Mouse (Mus musculus): ENCODE data around the gene Neurl2. TPM values are rescaled to one million over a fixed set of nuclear protein-coding genes. Genes with fewer than 3 reads are reported as not detected.
"Not testable (repeated sequence)": the region's sequence is repeated elsewhere in the genome, so short reads cannot be mapped to it uniquely, and the experiment has no call there.

Neurl2 gene
- polyA plus RNA-seq, 2 experiments: 0.70 to 1.0 TPM

- peaks cover 8 to 18% of the 10 kb centered on the region in 2 experiments for H3K4me1 ChIP-seq (replicated peaks; ENCODE audit: control insufficient read depth in 2 of 2, insufficient read depth in 2 of 2, low read length in 1 of 2)
- ATAC-seq (ENCODE audit: insufficient read depth) (peak; percentile 50), DNase-seq (ENCODE audit: low read depth in 3 of 3, low spot score in 3 of 3) (peak; percentile 69 to 81 (median 77))
- no peaks in the 10 kb centered on the region for H3K9me3 ChIP-seq (ENCODE audit: control insufficient read depth, low read length)
- peak overlapping the region; percentile 88 for H3K27ac ChIP-seq
- H3K4me2 ChIP-seq (ENCODE audit: low read depth): peak overlapping the region; percentile 87
- H3K36me3 ChIP-seq (replicated peaks; ENCODE audit: control insufficient read depth, insufficient read depth, low read depth): peaks cover 10% of the 10 kb centered on the region
- H3K9ac ChIP-seq (replicated peaks): peak overlapping the region; percentile 99
- TF ChIP-seq CTCF (IDR thresholded peaks at IDR 0.05; ENCODE audit: low read depth) (peak; percentile 53), EP300 (IDR thresholded peaks at IDR 0.05; ENCODE audit: low read depth) (no peak)
- WGBS (ENCODE audit: insufficient replicate concordance): 2% methylated on average over 28 of the region's 28 CpGs
- H3K27me3 ChIP-seq (ENCODE audit: control insufficient read depth, insufficient read depth, low read length): no peaks in the 10 kb centered on the region
- peak overlapping the region; percentile 86 to 88 for H3K4me3 ChIP-seq (ENCODE audit: insufficient read depth in 1 of 2, low read depth in 2 of 2, low read length in 2 of 2)
Measured at GRCm38 (mm10) chr2:164878509-164879227, 45.4 kb upstream of the Neurl2 start.

- not testable (repeated sequence) for H3K27me3 ChIP-seq (ENCODE audit: control insufficient read depth, insufficient read depth, low read length); H3K9me3 ChIP-seq (ENCODE audit: control insufficient read depth, low read length); DNase-seq (ENCODE audit: low read depth in 3 of 3, low spot score in 3 of 3); ATAC-seq (ENCODE audit: insufficient read depth); H3K9ac ChIP-seq (replicated peaks); H3K36me3 ChIP-seq (replicated peaks; ENCODE audit: control insufficient read depth, insufficient read depth, low read depth); H3K27ac ChIP-seq
- peak overlapping the region; percentile 87 for H3K4me2 ChIP-seq (ENCODE audit: low read depth)
- 75% methylated on average over 11 of the region's 11 CpGs for WGBS (ENCODE audit: insufficient replicate concordance)
- peak; percentile 22 for TF ChIP-seq CTCF (IDR thresholded peaks at IDR 0.05; ENCODE audit: low read depth)
- peak overlapping the region; percentile 86 to 88 for H3K4me3 ChIP-seq (ENCODE audit: insufficient read depth in 1 of 2, low read depth in 2 of 2, low read length in 2 of 2)
- peaks cover 8 to 18% of the 10 kb centered on the region in 2 experiments for H3K4me1 ChIP-seq (replicated peaks; ENCODE audit: control insufficient read depth in 2 of 2, insufficient read depth in 2 of 2, low read length in 1 of 2)
Measured at GRCm38 (mm10) chr2:164877376-164878215, 44.3 kb upstream of the Neurl2 start.

- H3K9me3 ChIP-seq (ENCODE audit: control insufficient read depth, low read length); H3K4me2 ChIP-seq (ENCODE audit: low read depth); ATAC-seq (ENCODE audit: insufficient read depth); H3K27ac ChIP-seq; H3K9ac ChIP-seq (replicated peaks); DNase-seq (ENCODE audit: low read depth in 3 of 3, low spot score in 3 of 3); H3K36me3 ChIP-seq (replicated peaks; ENCODE audit: control insufficient read depth, insufficient read depth, low read depth); H3K4me3 ChIP-seq (ENCODE audit: insufficient read depth in 1 of 2, low read depth in 2 of 2, low read length in 2 of 2); H3K27me3 ChIP-seq (ENCODE audit: control insufficient read depth, insufficient read depth, low read length): not testable (repeated sequence)
- WGBS (ENCODE audit: insufficient replicate concordance): 34% methylated on average over 2 of the region's 2 CpGs
- peaks cover 5 to 13% of the 10 kb centered on the region in 2 experiments for H3K4me1 ChIP-seq (replicated peaks; ENCODE audit: control insufficient read depth in 2 of 2, insufficient read depth in 2 of 2, low read length in 1 of 2)
- 0 out of 2 replicates have a peak, but pooled peaks have one; percentile 4 for TF ChIP-seq CTCF (IDR thresholded peaks at IDR 0.05; ENCODE audit: low read depth)
Measured at GRCm38 (mm10) chr2:164875648-164876047, 42.4 kb upstream of the Neurl2 start.

- Histone ChIP-seq H3K36me3 (replicated peaks; ENCODE audit: control insufficient read depth, insufficient read depth, low read depth) (no peaks in the 10 kb centered on the region), H3K27ac (no peak overlapping the region), H3K4me2 (ENCODE audit: low read depth) (no peak overlapping the region), H3K9me3 (ENCODE audit: control insufficient read depth, low read length) (no peaks in the 10 kb centered on the region), H3K4me1 (replicated peaks; ENCODE audit: control insufficient read depth in 2 of 2, insufficient read depth in 2 of 2, low read length in 1 of 2) (peaks cover 3 to 11% of the 10 kb centered on the region in 2 experiments), H3K27me3 (ENCODE audit: control insufficient read depth, insufficient read depth, low read length) (no peaks in the 10 kb centered on the region), H3K9ac (replicated peaks) (no peak overlapping the region), H3K4me3 (ENCODE audit: insufficient read depth in 1 of 2, low read depth in 2 of 2, low read length in 2 of 2) (no peak overlapping the region)
- ATAC-seq (ENCODE audit: insufficient read depth) (no peak), DNase-seq (ENCODE audit: low read depth in 3 of 3, low spot score in 3 of 3) (no peak)
- WGBS (ENCODE audit: insufficient replicate concordance): 26% methylated on average over 1 of the region's 1 CpGs
- no peak for TF ChIP-seq CTCF (IDR thresholded peaks at IDR 0.05; ENCODE audit: low read depth)
- no peak for TF ChIP-seq EP300 (IDR thresholded peaks at IDR 0.05; ENCODE audit: low read depth)
Measured at GRCm38 (mm10) chr2:164874239-164874769, 41.0 kb upstream of the Neurl2 start.

- no peak overlapping the region for H3K4me2 ChIP-seq (ENCODE audit: low read depth)
- H3K9me3 ChIP-seq (ENCODE audit: control insufficient read depth, low read length): no peaks in the 10 kb centered on the region
- H3K36me3 ChIP-seq (replicated peaks; ENCODE audit: control insufficient read depth, insufficient read depth, low read depth): no peaks in the 10 kb centered on the region
- ATAC-seq (ENCODE audit: insufficient read depth) (no peak), DNase-seq (ENCODE audit: low read depth in 3 of 3, low spot score in 3 of 3) (no peak)
- no peak overlapping the region for H3K27ac ChIP-seq
- TF ChIP-seq CTCF (IDR thresholded peaks at IDR 0.05; ENCODE audit: low read depth) (no peak), EP300 (IDR thresholded peaks at IDR 0.05; ENCODE audit: low read depth) (no peak)
- no peak overlapping the region for H3K9ac ChIP-seq (replicated peaks)
- H3K4me1 ChIP-seq (replicated peaks; ENCODE audit: control insufficient read depth in 2 of 2, insufficient read depth in 2 of 2, low read length in 1 of 2): peaks cover 3 to 11% of the 10 kb centered on the region in 2 experiments
- H3K27me3 ChIP-seq (ENCODE audit: control insufficient read depth, insufficient read depth, low read length): no peaks in the 10 kb centered on the region
- no peak overlapping the region for H3K4me3 ChIP-seq (ENCODE audit: insufficient read depth in 1 of 2, low read depth in 2 of 2, low read length in 2 of 2)
- 27% methylated on average over 3 of the region's 3 CpGs for WGBS (ENCODE audit: insufficient replicate concordance)
Measured at GRCm38 (mm10) chr2:164873621-164874020, 40.4 kb upstream of the Neurl2 start.

Data from liver, embryonic 14.5 days (tissue).